In the genomic region with DNA sequence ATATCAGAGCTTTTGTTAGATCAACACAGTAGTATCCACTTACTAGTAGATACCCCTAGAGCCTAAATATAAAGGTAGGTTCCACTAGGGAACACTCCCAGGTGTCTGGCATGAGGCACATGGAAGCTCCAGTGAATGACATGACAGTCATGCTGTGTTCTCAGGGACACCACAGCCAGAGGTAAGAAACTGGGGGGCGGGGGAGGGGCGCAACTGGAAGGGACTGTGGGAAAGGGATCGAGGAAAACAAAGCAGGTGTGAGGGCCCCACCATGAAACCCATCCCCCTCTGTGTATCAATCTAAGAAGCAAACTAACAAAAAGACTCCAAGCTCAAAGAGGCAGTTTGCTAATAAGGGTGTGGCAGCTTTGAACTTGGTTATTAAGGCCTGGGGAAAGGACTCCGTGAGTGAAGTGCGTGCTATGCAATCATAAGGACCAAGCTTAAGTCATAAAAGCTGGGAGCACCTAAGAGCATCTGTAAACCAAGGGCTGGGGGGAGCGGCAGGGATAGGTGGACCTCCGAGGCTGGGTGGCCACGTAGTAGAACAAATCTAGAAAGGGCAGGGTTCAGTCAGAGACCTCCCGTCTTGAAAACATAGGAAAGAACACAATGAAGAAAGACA, we compare ENCODE assay signal across 23 mouse cellular contexts. TPM values are rescaled to one million over a fixed set of nuclear protein-coding genes. Genes with fewer than 3 reads are reported as not detected.
"Had no signal": no experiment of that assay in that cellular context is flagged by ENCODE, and none has a peak within 500 bp of the region (broad histone marks: within the 10 kb centered on the region; RNA-seq: fewer than 3 reads in every experiment).

No protein-coding gene starts in this region.

- H3K4me2 ChIP-seq: heart, embryonic 11.5 days; heart, embryonic 13.5 days; heart, embryonic 15.5 days; hindbrain, embryonic 13.5 days; hindbrain, embryonic 15.5 days; limb, embryonic 13.5 days; limb, embryonic 15.5 days; liver, embryonic 12.5 days had no signal

- H3K9me3 ChIP-seq: heart, embryonic 13.5 days; heart, embryonic 15.5 days; hindbrain, embryonic 13.5 days; hindbrain, embryonic 15.5 days; limb, embryonic 13.5 days; limb, embryonic 15.5 days; liver, embryonic 12.5 days had no signal

- DNase-seq: forebrain, postnatal 0 days; gastrocnemius, postnatal 14 days; gastrocnemius, postnatal 36 days; heart, adult 18-20 months; heart, postnatal 14 days; heart, postnatal 36 days; kidney, adult 18-20 months; kidney, adult 8-10 months; kidney, postnatal 10 days; kidney, postnatal 25 days; kidney, postnatal 4 days had no signal

- H3K36me3 ChIP-seq: heart, embryonic 13.5 days; heart, embryonic 15.5 days; hindbrain, embryonic 13.5 days; hindbrain, embryonic 15.5 days; limb, embryonic 13.5 days; limb, embryonic 15.5 days; liver, embryonic 12.5 days had no signal

- H3K27ac ChIP-seq: heart, embryonic 13.5 days; heart, embryonic 15.5 days; hindbrain, embryonic 13.5 days; hindbrain, embryonic 15.5 days; hindbrain, postnatal 0 days; layer of hippocampus, adult 2 months; left cerebral cortex, adult 2 months; limb, embryonic 13.5 days; limb, embryonic 15.5 days; liver, embryonic 12.5 days had no signal

- H3K4me3 ChIP-seq: heart, embryonic 13.5 days; heart, embryonic 15.5 days; hindbrain, embryonic 13.5 days; hindbrain, embryonic 15.5 days; layer of hippocampus, adult 2 months; left cerebral cortex, adult 2 months; limb, embryonic 13.5 days; limb, embryonic 15.5 days; liver, embryonic 12.5 days had no signal

- ATAC-seq: forebrain, postnatal 0 days; hindbrain, postnatal 0 days; liver, embryonic 12.5 days had no signal

- H3K9ac ChIP-seq: forebrain, postnatal 0 days; heart, embryonic 13.5 days; heart, embryonic 15.5 days; hindbrain, embryonic 13.5 days; hindbrain, embryonic 15.5 days; limb, embryonic 13.5 days; limb, embryonic 15.5 days; liver, embryonic 12.5 days had no signal

- H3K27me3 ChIP-seq: heart, embryonic 13.5 days; heart, embryonic 15.5 days; hindbrain, embryonic 13.5 days; hindbrain, embryonic 15.5 days; limb, embryonic 13.5 days; limb, embryonic 15.5 days; liver, embryonic 12.5 days had no signal

- H3K4me1 ChIP-seq: hindbrain, embryonic 15.5 days; liver, embryonic 12.5 days had no signal

RNA-seq across cellular contexts. Expression of gene Gm9913, which starts 57.5 kb away (rescaled TPM):
- polyA plus RNA-seq: liver, adult 2 months had no signal
